In genomic region chr1:138843361-138844091, GRCm38 (mm10) we compare ENCODE assay signal across 8 mouse cellular contexts. TPM values are rescaled to one million over a fixed set of nuclear protein-coding genes. Genes with fewer than 3 reads are reported as not detected.
DNase-seq lines count a peak whose midpoint lies in the region; ATAC-seq and TF ChIP-seq lines count a peak whose summit lies in the region.

No protein-coding gene starts in this region.

- peak overlapping the region; percentile 44; the same call in 1 of the 2 replicates for H3K4me3 ChIP-seq in spleen, adult 2 months (ENCODE audit: extremely low read depth, insufficient read depth, insufficient read length)
- peak overlapping the region; percentile 51 for H3K4me3 ChIP-seq in hindbrain, embryonic 10.5 days
- H3K4me3 ChIP-seq in megakaryocyte, embryonic 14.5 days (replicated peaks): peak overlapping the region; percentile 90
- peak overlapping the region; percentile 37 for H3K4me3 ChIP-seq in stomach, postnatal 0 days (ENCODE audit: low read depth, low read length)

- H3K27ac ChIP-seq in spleen, adult 2 months (ENCODE audit: insufficient read depth, low read length): no peak overlapping the region
- peak overlapping the region; percentile 77 for H3K27ac ChIP-seq in hindbrain, embryonic 10.5 days
- H3K27ac ChIP-seq in stomach, postnatal 0 days (replicated peaks): no peak overlapping the region

- ATAC-seq in stomach, postnatal 0 days (ENCODE audit: low FRiP score, low TSS enrichment): 0 out of 2 replicates have a peak, but pooled peaks have one; percentile 12

- H3K9me3 ChIP-seq in hindbrain, embryonic 10.5 days: no peaks in the 10 kb centered on the region
- no peaks in the 10 kb centered on the region for H3K9me3 ChIP-seq in megakaryocyte, embryonic 14.5 days
- H3K9me3 ChIP-seq in stomach, postnatal 0 days (ENCODE audit: control insufficient read depth, low read length): no peaks in the 10 kb centered on the region

- H3K4me1 ChIP-seq in spleen, adult 2 months (ENCODE audit: control insufficient read depth, insufficient read depth, insufficient read length): peaks cover 9% of the 10 kb centered on the region
- peaks cover 60% of the 10 kb centered on the region for H3K4me1 ChIP-seq in hindbrain, embryonic 10.5 days (replicated peaks)
- peaks cover 68% of the 10 kb centered on the region for H3K4me1 ChIP-seq in megakaryocyte, embryonic 14.5 days
- 0 out of 2 replicates have a peak, but pooled peaks cover 4% of the 10 kb centered on the region for H3K4me1 ChIP-seq in stomach, postnatal 0 days (replicated peaks; ENCODE audit: control insufficient read depth, insufficient read depth)

- 2% methylated on average over 35 of the region's 35 CpGs for WGBS in spleen, adult 2 months
- WGBS in hindbrain, embryonic 10.5 days: under 1% methylated on average over 35 of the region's 35 CpGs
- WGBS in stomach, postnatal 0 days: 3% methylated on average over 35 of the region's 35 CpGs

- peaks cover 55% of the 10 kb centered on the region for H3K27me3 ChIP-seq in spleen, adult 2 months (ENCODE audit: control insufficient read depth, insufficient read depth, low read length)
- peaks cover 100% of the 10 kb centered on the region for H3K27me3 ChIP-seq in hindbrain, embryonic 10.5 days (ENCODE audit: insufficient read depth, poor library complexity, severe bottlenecking)
- H3K27me3 ChIP-seq in megakaryocyte, embryonic 14.5 days (replicated peaks): peaks cover 97% of the 10 kb centered on the region
- peaks cover 18% of the 10 kb centered on the region; the same call in 1 of the 2 replicates for H3K27me3 ChIP-seq in stomach, postnatal 0 days (ENCODE audit: control insufficient read depth, insufficient read depth, low read length)

- H3K4me2 ChIP-seq in stomach, postnatal 0 days (replicated peaks; ENCODE audit: low read depth): peak overlapping the region; percentile 59

- H3K36me3 ChIP-seq in spleen, adult 2 months (ENCODE audit: control insufficient read depth, insufficient read depth, low read length): no peaks in the 10 kb centered on the region
- no peaks in the 10 kb centered on the region for H3K36me3 ChIP-seq in hindbrain, embryonic 10.5 days
- no peaks in the 10 kb centered on the region for H3K36me3 ChIP-seq in megakaryocyte, embryonic 14.5 days (replicated peaks; ENCODE audit: low read length)
- H3K36me3 ChIP-seq in stomach, postnatal 0 days (ENCODE audit: control insufficient read depth, insufficient read depth, low read length): no peaks in the 10 kb centered on the region

- TF ChIP-seq POLR2A in spleen, adult 2 months (IDR thresholded peaks at IDR 0.05; ENCODE audit: low read depth, low read length): no peak

- TF ChIP-seq EP300 in stomach, postnatal 0 days (optimal IDR thresholded peaks at IDR 0.05): no peak

- no peak for DNase-seq in spleen, adult 2 months (ENCODE audit: low read depth in 1 of 2, low spot score in 2 of 2)
- no peak for DNase-seq in spleen, postnatal 36 days (ENCODE audit: low spot score in 2 of 2)
- DNase-seq in embryo, embryonic 11 days: peak; percentile 70
- DNase-seq in hindbrain, embryonic 10.5 days (ENCODE audit: low spot score): peak; percentile 73
- DNase-seq in stomach, postnatal 0 days (ENCODE audit: low spot score): no peak
- DNase-seq in frontal cortex, postnatal 10 days (ENCODE audit: low spot score in 2 of 2): no peak
- DNase-seq in cerebellum, adult 8-10 months: no peak

- no peak overlapping the region for H3K9ac ChIP-seq in stomach, postnatal 0 days (ENCODE audit: low read length)

- TF ChIP-seq CTCF in spleen, adult 2 months (IDR thresholded peaks at IDR 0.05; ENCODE audit: extremely low read depth, insufficient read depth, insufficient read length, insufficient replicate concordance): no peak
- no peak for TF ChIP-seq CTCF in stomach, postnatal 0 days (IDR thresholded peaks at IDR 0.05; ENCODE audit: low read depth)

RNA-seq across cellular contexts. Expression of gene Lhx9, which starts 4.9 kb away (rescaled TPM):
- polyA plus RNA-seq in spleen, adult 2 months (2012; rRNA removed): 0.05 and 0.07 TPM in 2 replicates
- polyA plus RNA-seq in hindbrain, embryonic 10.5 days (2016; fragmentation: Nextera tagmentation; extraction: Ambion mirVana): 11.0 and 18.1 TPM in 2 replicates
- not detected in 2 replicates for polyA plus RNA-seq in megakaryocyte, embryonic 14.5 days (2012; ENCODE audit: insufficient read depth, low replicate concordance)
- 0.13 and 0.15 TPM in 2 replicates for polyA plus RNA-seq in stomach, postnatal 0 days (2015; fragmentation: Nextera tagmentation; extraction: Ambion mirVana)

RNA-seq across cellular contexts. Expression of gene 2310009B15Rik, which starts 13.1 kb away (rescaled TPM):
- 15.3 and 21.2 TPM in 2 replicates for polyA plus RNA-seq in spleen, adult 2 months (2012; rRNA removed)
- polyA plus RNA-seq in hindbrain, embryonic 10.5 days (2016; fragmentation: Nextera tagmentation; extraction: Ambion mirVana): 43.2 and 45.0 TPM in 2 replicates
- polyA plus RNA-seq in megakaryocyte, embryonic 14.5 days (2012; ENCODE audit: insufficient read depth, low replicate concordance): 30.1 and 54.8 TPM in 2 replicates
- 50.6 and 52.8 TPM in 2 replicates for polyA plus RNA-seq in stomach, postnatal 0 days (2015; fragmentation: Nextera tagmentation; extraction: Ambion mirVana)

Comparison
In these comparisons a context has a peak if more than half of its experiments do, and no peak if none do; other contexts are left out.
1. DNase-seq: peak in embryo, embryonic 11 days (single experiment) and hindbrain, embryonic 10.5 days (single experiment); none in spleen, adult 2 months (0 of 2), spleen, postnatal 36 days (0 of 2), stomach, postnatal 0 days (single experiment), frontal cortex, postnatal 10 days (0 of 2) and cerebellum, adult 8-10 months (single experiment).
2. H3K4me3 ChIP-seq: peak in every context shown above with its lines; median percentile 90 in megakaryocyte, embryonic 14.5 days; 51 in hindbrain, embryonic 10.5 days; 44 in spleen, adult 2 months; 37 in stomach, postnatal 0 days.
3. RNA of gene Lhx9, which starts 4.9 kb away (polyA plus RNA-seq): 11.0 to 18.1 TPM in hindbrain, embryonic 10.5 days; 0.13 to 0.15 TPM in stomach, postnatal 0 days, 0.05 to 0.07 TPM in spleen, adult 2 months and not detected in megakaryocyte, embryonic 14.5 days; every median in the first group is over 10 times any median in the second.